Mouse (Mus musculus) adrenal gland, adult 2 months (tissue): ENCODE results near the gene Cdr2. TPM values are rescaled to one million over a fixed set of nuclear protein-coding genes. Genes with fewer than 3 reads are reported as not detected.
"Not testable (repeated sequence)": the region's sequence is repeated elsewhere in the genome, so short reads cannot be mapped to it uniquely, and the experiment has no call there.

Experiments
- DNase-seq: peaks from one replicate; pipeline ENCODE4 v3.0.0; 2021
- polyA plus RNA-seq: library from polyadenylated mRNA; depleted of rRNA; stranded (reverse); fragments of >200 nt; gene quantifications from 2 replicates; pipeline ENCODE4 v1.2.3, GENCODE M21; 2012; rRNA removed
- total RNA-seq, 2 experiments: library from RNA; stranded (reverse); gene quantifications; 2 replicates each; pipeline ENCODE4 v1.2.3; 2021

Cdr2 gene
- total and polyA plus RNA-seq, 3 experiments, result 7.4 to 9.0 (median 8.6) TPM

DNA sequence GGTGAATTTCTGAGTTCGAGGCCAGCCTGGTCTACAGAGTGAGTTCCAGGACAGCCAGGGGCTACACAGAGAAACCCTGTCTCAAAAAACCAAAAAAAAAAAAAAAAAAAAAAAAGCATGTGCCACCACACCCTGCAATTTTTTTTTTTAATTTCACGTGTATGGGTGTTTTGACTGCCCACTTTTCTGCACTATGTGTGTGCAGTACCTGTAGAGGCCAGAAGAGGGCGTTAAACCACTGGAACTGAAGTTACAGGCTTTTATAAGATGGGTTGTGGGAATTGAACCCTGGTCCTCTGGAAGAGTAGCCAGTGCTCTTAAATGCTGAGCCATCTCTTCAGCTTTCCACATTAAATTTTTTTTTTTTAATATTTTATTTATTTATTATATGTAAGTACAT is 71.9 kb downstream of the Cdr2 start:
- DNase-seq, result not testable (repeated sequence)

Other genes with a start within 250 kb of the Cdr2 start
- gene Vwa3a, start 243.0 kb downstream of the Cdr2 start, total RNA-seq, result 1 to 10 TPM; 1.8 to 3.9 TPM
- gene Vwa3a, start 243.0 kb downstream of the Cdr2 start, polyA plus RNA-seq, result 0.71 and 1.2 TPM in 2 replicates
- gene Gm5737, start 169.9 kb downstream of the Cdr2 start, total RNA-seq, result not detected
- gene Gm5737, start 169.9 kb downstream of the Cdr2 start, polyA plus RNA-seq, result not detected in 2 replicates
- 10 to 100 TPM; 28.3 to 37.6 TPM for gene Eef2k, start 139.5 kb downstream of the Cdr2 start, total RNA-seq
- gene Eef2k, start 139.5 kb downstream of the Cdr2 start, polyA plus RNA-seq, result 16.6 and 17.1 TPM in 2 replicates
- gene Polr3e, start 64.6 kb downstream of the Cdr2 start, total RNA-seq, result 10 to 100 TPM; 22.5 to 23.0 TPM
- 15.1 and 15.5 TPM in 2 replicates for gene Polr3e, start 64.6 kb downstream of the Cdr2 start, polyA plus RNA-seq
- gene Mfsd13b, start 197 bp upstream of the Cdr2 start, total RNA-seq, result not detected
- 0.06 and 0.28 TPM in 2 replicates for gene Mfsd13b, start 197 bp upstream of the Cdr2 start, polyA plus RNA-seq
- gene Mettl9, start 52.1 kb upstream of the Cdr2 start, total RNA-seq, result 100 to 1,000 TPM in 1 of 2 experiments, 10 to 100 TPM in 1; 83.6 to 118 TPM
- 40.2 and 44.5 TPM in 2 replicates for gene Mettl9, start 52.1 kb upstream of the Cdr2 start, polyA plus RNA-seq
- gene Igsf6, start 92.3 kb upstream of the Cdr2 start, total RNA-seq, result 1 to 10 TPM; 1.8 to 2.7 TPM
- gene Igsf6, start 92.3 kb upstream of the Cdr2 start, polyA plus RNA-seq, result 0.44 and 0.45 TPM in 2 replicates
- under 1 TPM; 0.35 to 0.58 TPM for gene Otoa, start 99.3 kb upstream of the Cdr2 start, total RNA-seq
- 0.61 and 0.82 TPM in 2 replicates for gene Otoa, start 99.3 kb upstream of the Cdr2 start, polyA plus RNA-seq